Mouse (Mus musculus) megakaryocyte-erythroid progenitor cell, adult 5-6 weeks (primary cell): ENCODE results near the gene Fbp2. TPM values are rescaled to one million over a fixed set of nuclear protein-coding genes. Genes with fewer than 3 reads are reported as not detected.
"Not testable (repeated sequence)": the region's sequence is repeated elsewhere in the genome, so short reads cannot be mapped to it uniquely, and the experiment has no call there.

ENCODE experiments used
- ATAC-seq: replicated peaks from 2 replicates; pipeline ENCODE4 v1.8.0; 2016; ENCODE audit warnings: mild to moderate bottlenecking, inconsistent platforms; ENCODE audit not compliant: severe bottlenecking, poor library complexity, low FRiP score, low TSS enrichment
- total RNA-seq, 2 experiments: library from RNA; stranded (forward) in 1 of 2; stranded (reverse) in 1 of 2; fragments of 200-1000, 215-1000 nt in 1 of 2; fragments of >200 nt in 1 of 2; fragmentation: Nextera tagmentation in 1 of 2; gene quantifications; 2 replicates each; pipeline ENCODE4 v1.2.3; 2014 to 2017

Gene Fbp2
- total RNA-seq, 2 experiments from 2014 or later = not detected

DNA sequence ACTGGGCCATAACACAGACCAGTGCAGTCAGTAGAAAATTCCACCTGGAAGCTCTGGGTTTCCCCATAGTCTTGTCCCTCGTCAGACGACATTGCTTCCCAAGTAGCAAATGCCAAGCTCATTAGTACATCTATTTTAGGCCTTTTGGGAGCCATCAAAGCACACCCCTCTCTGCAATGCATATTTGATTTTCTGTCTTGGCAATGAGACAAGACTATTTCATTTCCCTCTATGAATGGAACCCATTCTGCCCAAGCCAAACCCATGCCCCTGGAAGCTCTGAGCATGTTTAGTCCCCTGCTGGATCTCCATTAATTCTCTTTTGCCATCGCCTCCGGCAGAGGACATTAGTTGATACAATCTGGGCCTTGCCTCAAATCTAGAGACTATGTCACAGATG is 8.6 kb upstream of the Fbp2 start:
- ATAC-seq = no peak

DNA sequence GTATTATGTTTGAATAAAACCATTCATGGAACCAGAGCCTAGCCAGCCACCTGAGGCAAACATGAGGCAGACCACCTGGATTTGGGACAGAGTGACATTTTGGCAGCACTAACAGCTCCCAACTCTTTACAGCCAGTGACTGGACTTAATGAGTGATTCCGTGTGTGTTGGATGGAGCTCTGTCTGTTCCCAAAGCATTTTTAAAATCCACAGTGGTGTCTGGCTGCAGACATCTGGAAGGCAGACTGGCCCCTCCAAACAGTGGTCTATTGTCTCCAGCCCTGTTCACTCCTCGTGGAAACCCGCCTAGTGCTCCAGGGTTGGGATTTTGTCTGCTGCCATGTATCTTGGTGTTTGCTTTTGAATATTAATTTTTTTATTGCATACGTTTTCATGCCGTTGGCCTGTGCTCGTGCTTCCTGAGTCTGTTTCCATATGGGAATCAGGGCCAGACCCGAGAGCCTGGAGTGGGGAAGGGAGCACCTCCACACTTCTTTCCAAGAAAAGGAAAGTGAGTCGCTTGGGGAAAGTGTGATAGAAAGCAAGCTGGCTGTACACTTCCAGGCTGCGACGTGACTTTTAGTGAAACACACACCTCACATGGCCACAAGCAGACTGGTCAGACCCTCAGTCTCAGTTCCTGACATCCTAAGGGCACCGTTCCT is 7.6 kb upstream of the Fbp2 start:
- no peak for ATAC-seq

DNA sequence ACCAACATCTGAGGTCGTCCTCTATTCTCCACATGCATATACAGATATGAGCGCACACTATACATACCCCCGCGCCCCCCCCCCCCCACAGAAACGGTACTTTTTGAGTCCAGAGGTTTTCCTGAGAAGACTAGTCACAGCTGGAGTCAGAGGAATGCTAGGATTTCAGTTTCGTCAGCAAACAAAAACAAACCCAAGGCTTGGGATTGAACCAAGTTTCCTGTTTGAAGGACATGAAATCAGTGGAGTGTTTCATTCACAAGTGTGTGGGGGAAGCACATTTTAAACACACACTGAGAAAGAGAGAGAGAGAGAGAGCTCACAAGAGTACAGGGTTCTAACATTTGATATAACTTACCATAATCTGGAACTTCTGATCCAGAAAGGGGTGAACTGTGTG is 5.5 kb upstream of the Fbp2 start:
- no peak for ATAC-seq

DNA sequence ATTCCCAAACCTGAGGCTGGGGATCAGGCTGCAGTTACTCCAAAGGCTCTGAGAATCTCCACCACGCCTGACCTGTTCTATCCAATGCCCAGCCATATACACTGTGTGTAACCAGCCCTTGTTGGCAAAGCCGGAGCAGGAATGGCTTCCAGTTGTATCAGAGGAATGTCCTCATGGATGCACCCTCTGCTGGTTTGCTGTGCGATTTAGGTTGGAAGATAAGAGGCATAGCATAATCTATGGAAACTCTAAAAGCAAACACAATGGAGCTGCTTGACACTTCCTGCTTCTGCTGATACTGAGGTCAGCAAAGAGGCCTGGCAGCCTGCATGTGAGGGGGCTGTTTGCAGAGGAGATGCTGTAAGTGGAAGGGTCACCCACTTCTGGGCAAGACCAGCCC is 4.7 kb upstream of the Fbp2 start:
- no peak for ATAC-seq

DNA sequence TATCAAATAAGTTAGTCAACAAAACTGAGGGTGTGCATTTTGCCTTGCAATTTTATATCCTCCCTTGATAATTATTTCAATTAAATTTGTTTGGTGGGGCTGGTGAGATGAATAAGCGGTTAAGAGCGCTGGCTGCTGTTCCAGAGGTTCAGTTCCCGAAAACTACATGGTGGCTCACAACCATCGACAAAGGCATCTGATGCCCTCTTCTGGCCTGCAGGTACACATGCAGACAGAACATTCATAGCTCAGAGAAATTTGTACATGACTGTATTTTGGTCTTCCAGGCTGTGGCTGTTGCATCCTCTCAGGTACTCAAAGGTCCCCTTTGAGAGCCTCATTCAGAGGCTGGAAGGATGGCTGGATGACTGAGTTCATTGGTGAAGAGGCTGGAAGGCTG is 1.8 kb upstream of the Fbp2 start:
- no peak for ATAC-seq

DNA sequence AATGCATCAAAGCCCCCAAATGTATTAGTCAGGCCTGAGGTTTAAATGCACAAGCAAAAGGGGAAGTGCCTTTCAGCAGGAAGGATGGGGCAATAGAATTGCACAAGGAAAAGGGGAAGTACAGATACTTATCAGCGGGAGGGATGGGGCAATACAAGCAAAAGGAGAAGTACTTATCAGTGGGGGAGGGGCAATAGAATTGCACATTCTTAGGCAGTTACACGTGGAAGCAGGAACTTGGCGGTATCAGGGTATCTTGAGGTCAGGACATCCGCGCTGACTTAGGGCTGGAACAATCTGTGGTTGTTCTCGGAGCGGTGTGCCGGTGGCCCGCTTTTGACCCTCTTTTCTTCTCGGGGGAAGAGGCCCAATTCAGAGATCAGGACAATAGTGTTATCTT is 1.0 kb upstream of the Fbp2 start:
- ATAC-seq = not testable (repeated sequence)

DNA sequence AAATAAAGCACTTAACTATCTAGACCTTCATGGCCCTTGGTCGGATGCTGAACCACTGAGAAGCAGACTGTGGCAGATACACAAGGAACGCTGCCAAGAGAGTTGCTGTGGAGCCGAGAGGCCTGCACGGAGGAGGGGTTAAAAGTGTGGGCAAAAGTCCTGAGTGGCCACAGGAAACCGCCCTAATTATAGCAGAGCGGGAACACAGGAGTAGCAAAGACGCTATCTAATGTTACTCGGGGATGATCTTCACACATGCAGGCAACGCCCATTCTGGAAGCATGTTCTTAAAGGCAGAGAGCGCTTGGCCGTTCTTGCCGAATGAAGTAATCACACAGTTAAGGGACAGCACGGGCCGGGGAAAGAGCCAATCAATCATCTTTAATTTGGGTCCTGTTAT is 1.4 kb downstream of the Fbp2 start:
- no peak for ATAC-seq

DNA sequence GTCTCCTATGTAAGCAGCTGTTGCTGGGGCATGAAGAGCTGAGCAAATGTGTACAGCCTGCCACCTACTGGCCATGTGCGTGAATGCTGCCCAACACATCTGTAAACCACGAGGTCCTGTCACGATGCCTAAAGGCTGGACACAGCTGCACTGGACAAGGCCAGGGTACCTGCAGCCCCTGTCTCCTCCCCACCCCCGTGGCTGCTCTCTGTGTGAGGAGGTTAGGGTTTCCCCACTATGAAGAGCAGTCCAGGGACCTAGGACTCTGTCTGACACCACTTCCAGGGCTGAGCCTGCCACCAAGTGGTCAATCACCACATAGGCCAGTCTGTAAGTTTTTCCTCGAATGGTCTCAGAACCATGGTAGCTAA is 1.9 kb downstream of the Fbp2 start:
- ATAC-seq = peak; percentile 97

DNA sequence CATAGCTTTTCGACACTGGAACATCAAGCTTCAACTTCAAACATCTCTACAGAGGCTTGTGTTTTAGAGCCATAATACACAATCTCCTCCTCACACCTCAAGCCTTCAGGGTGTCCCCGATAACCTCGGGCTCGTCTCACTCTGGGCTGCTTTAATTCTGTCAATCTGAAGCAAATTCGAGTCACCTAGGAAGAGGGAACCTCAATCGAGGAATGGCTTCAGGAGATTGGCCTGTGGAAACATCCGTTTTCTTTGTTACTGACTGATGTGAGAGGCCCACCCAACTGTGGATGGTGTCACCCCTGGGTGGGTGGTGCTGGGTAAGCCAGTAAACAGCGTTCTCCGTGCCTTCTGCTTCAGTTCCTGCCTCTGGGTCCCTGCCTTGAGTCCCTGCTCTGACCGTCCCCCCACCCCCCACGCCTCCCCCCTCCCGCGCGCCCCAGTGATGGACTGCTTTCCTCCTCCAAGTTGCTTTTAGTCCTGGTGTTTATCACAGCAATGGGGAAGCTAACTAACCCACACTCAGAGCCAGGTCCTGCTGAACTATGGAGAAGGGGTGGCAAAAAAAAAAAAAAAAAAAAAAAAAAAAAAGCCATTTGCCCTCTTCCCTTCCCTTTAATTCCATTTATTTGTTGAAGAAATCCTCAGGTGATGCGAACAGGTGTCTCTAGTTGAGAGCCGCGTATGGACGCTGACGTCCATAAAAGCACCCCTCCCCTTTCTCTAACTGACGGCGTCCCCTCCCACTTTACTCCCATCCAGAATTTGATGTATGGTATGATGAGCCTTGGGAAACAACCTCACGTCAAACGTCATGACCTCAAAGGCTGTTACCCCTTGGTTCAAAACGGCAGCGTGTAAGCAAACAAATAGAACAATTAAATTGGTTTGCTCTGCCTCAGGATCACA is 2.6 kb downstream of the Fbp2 start:
- peak; percentile 22; the same call in 1 of the 2 replicates for ATAC-seq

DNA sequence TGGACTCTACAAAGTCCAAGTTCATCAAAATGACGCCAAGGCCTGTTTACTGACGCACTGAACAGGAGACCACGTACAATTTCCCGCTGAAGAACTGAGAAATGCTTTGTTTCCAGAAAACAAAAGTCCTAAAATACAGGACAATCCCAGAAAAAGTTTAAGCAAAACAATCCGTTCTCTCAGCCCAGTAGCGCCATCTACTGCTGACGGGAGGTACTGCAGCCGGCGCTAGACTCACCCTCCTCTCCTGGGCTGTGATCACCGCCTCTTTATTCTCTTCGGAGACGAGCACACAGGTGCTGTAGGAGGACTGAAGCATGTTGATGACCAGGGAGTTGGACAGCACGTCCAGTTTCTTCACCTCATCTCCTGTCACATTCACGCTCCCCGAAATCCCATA is 3.6 kb downstream of the Fbp2 start:
- ATAC-seq = 0 out of 2 replicates have a peak, but pooled peaks have one; percentile 16

DNA sequence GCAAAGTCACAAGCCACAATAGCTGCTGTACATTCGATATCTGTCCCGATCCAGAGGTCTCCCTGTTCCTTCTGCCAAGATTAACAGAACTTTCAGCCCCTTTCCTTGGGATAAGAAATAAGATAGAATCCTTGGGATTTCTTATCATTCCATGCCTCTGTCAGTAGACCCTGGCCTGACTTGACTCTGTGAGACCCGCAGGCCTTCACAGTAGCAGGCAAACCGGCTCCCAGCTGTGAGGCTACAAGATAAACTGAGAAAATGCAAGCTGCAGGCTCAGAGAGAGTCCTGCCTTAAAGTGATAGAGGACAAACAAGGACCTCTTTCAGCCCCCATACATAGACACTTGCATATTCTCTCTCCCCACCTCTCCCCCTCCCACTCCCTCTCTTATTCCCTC is 24.9 kb downstream of the Fbp2 start:
- ATAC-seq = no peak

DNA sequence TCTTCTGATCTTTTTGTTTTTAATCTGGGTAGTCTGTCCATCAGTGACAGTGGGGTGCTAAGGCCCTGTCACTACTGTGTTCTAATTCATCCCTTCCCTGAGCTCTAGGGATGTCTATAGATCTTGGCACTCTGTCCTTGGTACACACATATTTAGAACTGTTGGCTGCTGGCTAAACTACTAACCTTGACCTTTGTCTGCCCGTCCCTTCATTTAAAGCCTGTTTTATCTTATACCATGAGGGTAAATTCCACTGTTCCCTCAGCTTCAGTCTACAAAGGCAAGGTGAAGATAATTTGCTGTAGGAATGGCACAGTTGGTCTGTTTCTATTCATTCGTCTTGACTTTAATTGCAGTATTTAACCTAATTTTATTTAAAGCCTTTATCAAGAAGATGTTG is 26.0 kb downstream of the Fbp2 start:
- ATAC-seq = no peak

DNA sequence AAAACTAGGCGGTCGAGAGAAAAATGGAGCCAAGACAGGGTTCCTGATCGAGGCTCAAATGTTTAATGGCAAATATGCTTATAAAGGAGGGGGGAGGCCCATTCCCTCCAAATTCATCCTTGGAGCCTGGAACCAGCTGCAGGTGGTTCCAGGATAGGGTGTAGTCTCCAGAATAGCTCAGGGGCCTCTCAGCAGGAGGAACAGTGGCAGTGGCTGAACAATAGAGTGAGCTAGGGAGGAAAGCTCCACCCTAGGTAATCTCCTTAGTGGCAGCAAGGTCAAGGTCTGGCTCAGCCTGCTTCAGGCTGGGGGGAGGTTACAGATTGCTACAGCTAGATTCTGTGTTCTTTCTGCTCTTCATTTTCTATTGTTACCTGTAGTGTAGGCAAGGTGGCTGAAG is 42.5 kb downstream of the Fbp2 start:
- ATAC-seq = not testable (repeated sequence)

DNA sequence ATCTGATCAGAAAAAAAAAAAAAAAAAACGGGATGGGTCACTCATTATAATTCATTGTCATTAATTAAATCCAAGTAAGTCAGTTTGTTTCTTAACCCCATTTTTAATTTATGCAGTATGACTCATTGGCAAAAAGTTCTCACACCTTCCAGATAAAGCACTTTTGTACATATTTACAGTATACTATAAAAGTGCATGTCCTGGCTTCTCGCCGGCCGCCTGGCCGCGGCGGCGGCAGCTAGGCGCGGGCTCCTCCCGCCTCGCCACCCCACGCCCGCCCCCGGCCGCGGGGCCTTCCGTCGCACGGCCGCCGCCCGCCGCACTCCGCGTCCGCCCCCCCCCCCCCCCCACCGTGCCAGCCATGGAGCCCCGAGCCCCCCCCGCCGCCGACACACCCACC is 45.5 kb downstream of the Fbp2 start:
- no peak for ATAC-seq

DNA sequence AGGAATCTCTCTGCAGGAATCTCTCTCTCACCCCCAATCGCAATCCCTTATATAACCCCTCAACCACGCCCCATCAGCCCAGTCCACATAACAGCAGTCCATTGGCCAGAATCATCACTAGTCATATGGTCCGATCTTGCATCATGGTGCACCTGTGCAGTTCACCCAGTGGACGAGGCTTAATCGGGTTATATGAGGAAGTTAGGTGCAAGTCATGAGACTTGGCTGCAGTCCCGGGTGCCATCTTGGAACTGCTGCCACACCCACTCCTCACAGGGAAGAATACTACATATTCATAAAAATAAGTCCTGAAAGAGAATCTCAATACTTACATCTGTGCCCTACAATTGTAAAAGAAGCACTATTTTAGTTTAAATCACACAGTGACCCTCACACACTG is 50.2 kb downstream of the Fbp2 start:
- ATAC-seq = not testable (repeated sequence)

Other genes starting within 250 kb of the Fbp2 start
- 8.8 and 10.7 TPM in 2 replicates for gene 6720489N17Rik, start 234.2 kb downstream of the Fbp2 start, total RNA-seq (2014; fragmentation: Nextera tagmentation)
- gene 6720489N17Rik, start 234.2 kb downstream of the Fbp2 start, total RNA-seq (2017) = 4.0 and 10.6 TPM in 2 replicates
- gene Platr25, start 97.7 kb downstream of the Fbp2 start, total RNA-seq (2014; fragmentation: Nextera tagmentation) = 8.7 and 11.7 TPM in 2 replicates
- gene Platr25, start 97.7 kb downstream of the Fbp2 start, total RNA-seq (2017) = 19.7 and 19.8 TPM in 2 replicates
- gene Gm5141, start 72.6 kb downstream of the Fbp2 start, total RNA-seq (2014; fragmentation: Nextera tagmentation) = 2.2 and 3.2 TPM in 2 replicates
- 0.75 and 2.4 TPM in 2 replicates for gene Gm5141, start 72.6 kb downstream of the Fbp2 start, total RNA-seq (2017)
- gene Fbp1, start 29.9 kb upstream of the Fbp2 start, total RNA-seq (2014; fragmentation: Nextera tagmentation) = not detected in 2 replicates
- gene Fbp1, start 29.9 kb upstream of the Fbp2 start, total RNA-seq (2017) = 0.70 TPM in 1 of 2 replicates, not detected in the other
- 50.7 and 58.4 TPM in 2 replicates for gene 2010111I01Rik, start 106.5 kb upstream of the Fbp2 start, total RNA-seq (2014; fragmentation: Nextera tagmentation)
- 32.7 and 49.9 TPM in 2 replicates for gene 2010111I01Rik, start 106.5 kb upstream of the Fbp2 start, total RNA-seq (2017)